Mouse (Mus musculus): ENCODE results near the gene Tmem175. TPM values are rescaled to one million over a fixed set of nuclear protein-coding genes. Genes with fewer than 3 reads are reported as not detected.

Gene Tmem175
- total RNA-seq, 4 experiments from 2014 or later, result 27.3 to 34.7 (median 31.8) TPM

GRCm38 (mm10) chr5:108678296-108678854 lies 48.8 kb downstream of the Tmem175 start:
- no peak for DNase-seq

DNA sequence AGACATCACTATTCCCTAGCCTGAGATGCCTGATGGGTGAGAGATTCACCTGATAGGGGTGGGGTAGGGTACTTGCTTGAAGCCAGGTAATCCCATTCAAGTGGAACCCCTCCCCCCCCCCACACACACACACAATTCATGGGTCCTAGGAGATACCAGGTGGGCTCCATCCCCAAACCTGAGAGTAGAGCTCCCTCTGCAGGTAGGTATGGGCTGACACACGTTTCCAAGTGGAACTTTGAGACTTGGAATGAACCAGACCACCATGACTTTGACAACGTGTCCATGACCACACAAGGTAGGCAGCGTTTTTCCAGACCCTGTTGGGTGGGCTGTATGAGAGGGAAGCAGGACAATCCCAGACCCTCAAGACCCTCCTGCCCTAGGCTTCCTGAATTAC lies 50.3 kb downstream of the Tmem175 start:
- DNase-seq, result no peak

DNA sequence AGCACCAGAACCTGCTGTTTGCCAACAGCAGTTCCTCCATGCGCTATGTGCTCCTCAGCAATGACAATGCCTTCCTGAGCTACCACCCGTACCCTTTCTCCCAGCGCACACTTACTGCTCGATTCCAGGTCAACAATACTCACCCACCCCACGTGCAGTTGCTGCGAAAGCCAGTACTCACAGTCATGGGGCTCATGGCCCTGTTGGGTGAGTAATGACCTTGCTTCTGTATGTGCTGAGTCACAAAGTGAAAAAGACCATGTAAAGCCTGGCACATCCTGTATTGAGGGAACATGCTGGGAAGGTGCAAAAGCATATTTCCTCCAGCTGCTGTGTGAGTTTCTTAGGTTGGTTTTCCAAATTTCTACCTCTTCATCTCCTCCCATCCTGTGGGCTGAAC lies 51.3 kb downstream of the Tmem175 start:
- peak; percentile 73 for DNase-seq

GRCm38 (mm10) chr5:108689091-108689490 lies 59.5 kb downstream of the Tmem175 start:
- DNase-seq, result no peak

- no peak for DNase-seq
Observed at GRCm38 (mm10) chr5:108691152-108691551, 61.6 kb downstream of the Tmem175 start.

DNA sequence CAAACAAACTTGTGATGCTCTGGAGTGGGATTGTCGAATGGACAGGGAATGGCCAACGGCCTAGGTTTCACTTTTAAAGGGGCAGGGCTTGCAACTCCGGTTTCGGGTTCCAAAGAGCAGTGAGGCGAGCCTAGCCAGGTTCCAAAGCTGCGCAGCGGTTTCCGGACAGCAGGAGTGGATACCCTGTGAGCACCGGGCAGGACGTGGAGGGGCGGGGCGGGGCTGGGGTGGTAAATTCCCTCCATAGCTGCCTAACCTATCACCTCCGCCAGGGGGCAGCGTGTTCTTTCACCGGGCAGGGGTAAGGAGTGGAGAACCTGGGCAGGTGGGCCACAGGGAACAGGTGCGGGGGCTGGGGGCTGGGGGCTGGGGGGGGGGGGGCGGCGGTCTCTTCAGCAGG lies 62.7 kb downstream of the Tmem175 start, which contains the start of gene Fgfrl1:
Fgfrl1 (plus strand) TSS at position 112 of the 400 bp plus-strand sequence.
- no peak for DNase-seq

DNA sequence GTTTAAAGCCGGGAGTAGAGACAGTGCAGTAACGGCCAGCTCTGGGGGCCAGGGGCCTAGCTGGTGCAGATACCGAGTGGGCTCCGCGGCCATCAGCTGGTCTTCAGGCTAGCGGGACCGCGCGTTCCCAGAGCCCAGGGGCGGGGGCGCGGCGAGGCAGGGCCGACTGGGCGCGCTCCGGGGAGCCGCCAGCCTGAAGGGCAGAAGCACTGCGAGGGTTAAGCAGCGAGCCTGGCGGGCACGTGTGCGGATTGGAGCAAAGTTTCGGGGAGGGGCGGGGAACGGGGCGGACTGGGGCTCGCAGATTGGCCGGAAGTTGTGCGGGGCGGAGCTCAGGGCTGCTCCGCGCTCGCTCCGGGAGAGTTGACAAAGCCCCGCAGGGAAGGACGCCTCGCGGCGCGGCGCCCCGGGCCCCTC lies 64.3 kb downstream of the Tmem175 start:
- DNase-seq, result peak; percentile 71

DNA sequence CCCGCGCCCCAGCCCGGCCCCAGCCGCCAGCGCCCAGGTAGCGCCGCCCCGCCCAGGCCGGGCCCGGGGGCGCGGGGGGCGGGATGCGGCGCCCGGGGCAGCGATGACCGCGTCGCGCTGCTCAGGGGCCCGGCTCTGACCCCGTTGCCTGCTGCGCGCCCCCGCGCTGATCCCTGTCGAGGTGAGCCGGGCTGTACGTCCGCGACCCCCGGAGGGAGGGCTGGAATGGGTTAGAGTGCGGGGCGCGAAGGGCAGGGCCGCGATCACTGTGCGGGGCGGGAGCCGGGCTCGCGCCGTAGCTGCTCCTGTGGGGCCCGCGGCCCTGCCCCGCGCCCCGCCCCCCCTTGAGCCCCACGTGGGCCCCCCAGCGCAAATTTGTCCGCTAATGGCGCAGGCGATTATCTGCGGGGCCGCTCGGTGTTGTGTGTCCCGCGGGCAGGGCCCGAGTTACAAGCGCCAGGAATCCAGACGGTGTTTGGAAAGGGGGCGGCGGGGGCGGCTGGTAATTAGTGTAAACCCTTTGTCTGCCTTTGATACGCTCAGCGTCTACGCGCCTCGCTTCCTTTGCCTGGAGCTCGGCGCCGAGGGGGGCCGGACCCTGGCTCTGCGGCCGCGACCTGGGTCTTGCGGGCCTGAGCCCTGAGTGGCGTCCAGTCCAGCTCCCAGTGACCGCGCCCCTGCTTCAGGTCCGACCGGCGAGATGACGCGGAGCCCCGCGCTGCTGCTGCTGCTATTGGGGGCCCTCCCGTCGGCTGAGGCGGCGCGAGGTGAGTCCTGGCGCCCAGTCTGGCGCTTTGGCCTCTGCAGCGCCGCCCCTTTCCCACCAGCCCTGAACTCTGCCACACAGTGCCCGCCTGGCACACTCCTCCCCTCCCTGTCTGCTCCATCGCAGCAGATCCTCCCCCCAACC lies 65.0 kb downstream of the Tmem175 start:
- no peak for DNase-seq

- no peak for DNase-seq
Observed at GRCm38 (mm10) chr5:108695861-108696260, 66.3 kb downstream of the Tmem175 start.

DNA sequence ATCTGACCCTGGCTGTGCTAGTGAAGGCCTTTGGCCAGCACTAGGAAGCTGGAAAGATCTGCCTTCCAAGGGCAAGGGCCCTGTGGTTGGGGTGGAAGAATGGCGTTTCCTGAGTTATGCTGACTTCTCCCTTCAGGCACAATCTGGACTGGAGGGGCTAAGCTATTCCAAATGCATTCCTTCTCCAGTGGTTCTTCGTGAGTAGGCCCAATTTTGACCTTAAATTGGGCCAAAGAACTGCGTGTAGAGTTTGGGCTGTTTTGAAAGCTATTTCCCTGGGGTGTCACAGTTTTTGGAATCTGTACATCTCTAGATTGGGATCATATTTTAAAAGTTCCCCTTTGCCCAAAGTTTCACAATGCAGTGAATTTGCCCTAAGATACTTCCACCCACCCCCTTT lies 67.0 kb downstream of the Tmem175 start:
- no peak for DNase-seq

GRCm38 (mm10) chr5:108697341-108697753 lies 67.8 kb downstream of the Tmem175 start:
- DNase-seq, result no peak

Other genes with a start within 250 kb of the Tmem175 start
- gene Pde6b, start 241.4 kb upstream of the Tmem175 start, total RNA-seq (2022), result not detected
- 100 to 1,000 TPM in 3 of 4 experiments, 10 to 100 TPM in 1; 89.8 to 365 (median 163) TPM for gene Atp5k, start 195.3 kb upstream of the Tmem175 start, total RNA-seq (2022)
- 1 to 10 TPM; 1.4 to 3.6 (median 1.8) TPM for gene Mfsd7a, start 180.9 kb upstream of the Tmem175 start, total RNA-seq (2022)
- gene Pcgf3, start 168.5 kb upstream of the Tmem175 start, total RNA-seq (2022), result 10 to 100 TPM; 35.9 to 45.2 (median 40.5) TPM
- gene Cplx1, start 79.7 kb upstream of the Tmem175 start, total RNA-seq (2022), result 1 to 10 TPM; 2.0 to 4.7 (median 3.6) TPM
- 100 to 1,000 TPM in 2 of 4 experiments, 10 to 100 TPM in 2; 87.2 to 105 (median 95.9) TPM for gene Gak, start within 50 bp of the Tmem175 start, total RNA-seq (2022)
- 10 to 100 TPM; 17.5 to 31.1 (median 22.6) TPM for gene Idua, start 30.6 kb downstream of the Tmem175 start, total RNA-seq (2022)
- gene Dgkq, start 39.9 kb downstream of the Tmem175 start, total RNA-seq (2022), result 10 to 100 TPM; 15.3 to 39.9 (median 31.0) TPM
- under 1 TPM; 0.14 to 0.46 (median 0.19) TPM for gene Slc26a1, start 45.8 kb downstream of the Tmem175 start, total RNA-seq (2022)
- 10 to 100 TPM; 29.5 to 52.6 (median 34.7) TPM for gene Fgfrl1, start 62.6 kb downstream of the Tmem175 start, total RNA-seq (2022)
- gene Rnf212, start 145.2 kb downstream of the Tmem175 start, total RNA-seq (2022), result not detected
- not detected for gene Tmed11, start 165.6 kb downstream of the Tmem175 start, total RNA-seq (2022)
- gene Vmn2r8, start 179.1 kb downstream of the Tmem175 start, total RNA-seq (2022), result not detected
- not detected for gene Vmn2r9, start 222.8 kb downstream of the Tmem175 start, total RNA-seq (2022)

Measured in adrenal gland, adult 8-10 months (tissue).